Mouse (Mus musculus) cerebellum, adult 2 months (tissue): ENCODE results near the gene Zbtb8os.

Source experiments
- CTCF ChIP-seq: fragments of 200-500 bp; IDR thresholded peaks from 2 replicates; pipeline ENCODE4 v1.5.1; 2011; ENCODE audit warnings: low read depth, mild to moderate bottlenecking, control low read depth, low read length, moderate library complexity, borderline replicate concordance; ENCODE audit not compliant: insufficient read depth
- POLR2A ChIP-seq: fragments of 200-500 bp; IDR thresholded peaks from 2 replicates; pipeline ENCODE4 v1.6.1; 2011; ENCODE audit warnings: low read length, control low read depth, borderline replicate concordance; ENCODE audit not compliant: insufficient read depth

- TF ChIP-seq POLR2A: no peak
- TF ChIP-seq CTCF: no peak
These were observed 28.0 kb downstream of the Zbtb8os start for GRCm38 (mm10) chr4:129363463-129363862.
